Mouse (Mus musculus) kidney, adult 2 months (tissue): ENCODE measurements around the gene Rnf38.
A peak's percentile ranks its signal among the peaks of the same experiment; 100 is the strongest.

ENCODE experiments used
- CTCF ChIP-seq: fragments of 200-500 bp; conservative IDR thresholded peaks from 2 replicates; pipeline ENCODE4 v1.5.1; 2011; ENCODE audit warnings: low read depth, mild to moderate bottlenecking, control low read depth, low read length, moderate library complexity, mixed read lengths; ENCODE audit not compliant: insufficient read depth, insufficient read length
- POLR2A ChIP-seq: fragments of 200-500 bp; IDR thresholded peaks from one replicate; pipeline ENCODE4 v1.6.1; 2011; ENCODE audit warnings: low read depth, low read length, control low read depth

- TF ChIP-seq POLR2A (peak; percentile 35), CTCF (no peak)
These were observed 65.3 kb downstream of the Rnf38 start for GRCm38 (mm10) chr4:44168231-44168647.
